Mouse (Mus musculus) erythroblast, adult 5-6 weeks (primary cell): ENCODE data around the gene Tent4a. TPM values are rescaled to one million over a fixed set of nuclear protein-coding genes. Genes with fewer than 3 reads are reported as not detected.
A peak's percentile ranks its signal among the peaks of the same experiment; 100 is the strongest.
"Not testable (repeated sequence)": the region's sequence is repeated elsewhere in the genome, so short reads cannot be mapped to it uniquely, and the experiment has no call there.

ENCODE experiments used
- ATAC-seq: replicated peaks from 2 replicates; pipeline ENCODE4 v1.8.0; 2016; ENCODE audit warnings: moderate number of reproducible peaks, mild to moderate bottlenecking, moderate TSS enrichment, inconsistent platforms; ENCODE audit not compliant: poor library complexity, low FRiP score, severe bottlenecking
- total RNA-seq, 2 experiments: library from RNA; stranded (forward) in 1 of 2; stranded (reverse) in 1 of 2; fragments of 150-400 nt in 1 of 2; fragments of 200-764, 138-1000 nt in 1 of 2; gene quantifications; 2 replicates each; pipeline versions ENCODE4 v1.2.3 to v1.2.4; 2015 to 2017; ENCODE audit warnings: low replicate concordance in 2 of 2

Tent4a gene
- total RNA-seq (2015; ENCODE audit: low replicate concordance), result 6.3 and 7.7 TPM in 2 replicates
- total RNA-seq (2017; ENCODE audit: low replicate concordance), result 9.2 and 9.9 TPM in 2 replicates

GRCm38 (mm10) chr13:69534334-69534653, at the start of gene Tent4a:
Tent4a (minus strand) TSS chr13:69534617.
- peak; percentile 63 for ATAC-seq

- ATAC-seq, result no peak
These were observed 49.2 kb upstream of the Tent4a start for GRCm38 (mm10) chr13:69583591-69583990.

- ATAC-seq, result no peak
These were observed 48.0 kb upstream of the Tent4a start for GRCm38 (mm10) chr13:69582411-69582810.

- no peak for ATAC-seq
These were observed 42.9 kb upstream of the Tent4a start for GRCm38 (mm10) chr13:69577181-69577834.

GRCm38 (mm10) chr13:69576676-69577075, 42.3 kb upstream of the Tent4a start:
- no peak for ATAC-seq

- no peak for ATAC-seq
These were observed 38.2 kb upstream of the Tent4a start for GRCm38 (mm10) chr13:69572594-69572993.

GRCm38 (mm10) chr13:69569201-69569600, 34.8 kb upstream of the Tent4a start:
- no peak for ATAC-seq

GRCm38 (mm10) chr13:69565401-69565800, 31.0 kb upstream of the Tent4a start:
- not testable (repeated sequence) for ATAC-seq

GRCm38 (mm10) chr13:69564573-69564972, 30.2 kb upstream of the Tent4a start:
- ATAC-seq, result no peak

- ATAC-seq, result no peak
These were observed 29.5 kb upstream of the Tent4a start for GRCm38 (mm10) chr13:69563905-69564304.

- no peak for ATAC-seq
These were observed 28.5 kb upstream of the Tent4a start for GRCm38 (mm10) chr13:69562654-69563574.

- ATAC-seq, result no peak
These were observed 27.6 kb upstream of the Tent4a start for GRCm38 (mm10) chr13:69562004-69562403.

- ATAC-seq, result no peak
These were observed 25.0 kb upstream of the Tent4a start for GRCm38 (mm10) chr13:69559291-69559961.

GRCm38 (mm10) chr13:69558098-69558660, 23.8 kb upstream of the Tent4a start:
- no peak for ATAC-seq

- ATAC-seq, result no peak
These were observed 22.3 kb upstream of the Tent4a start for GRCm38 (mm10) chr13:69556728-69557127.

- ATAC-seq, result no peak
These were observed 21.6 kb upstream of the Tent4a start for GRCm38 (mm10) chr13:69555957-69556482.

GRCm38 (mm10) chr13:69555045-69555444, 20.6 kb upstream of the Tent4a start:
- ATAC-seq, result no peak

- ATAC-seq, result no peak
These were observed 19.8 kb upstream of the Tent4a start for GRCm38 (mm10) chr13:69554255-69554654.

GRCm38 (mm10) chr13:69553024-69553423, 18.6 kb upstream of the Tent4a start:
- peak; percentile 80 for ATAC-seq

GRCm38 (mm10) chr13:69550831-69551230, 16.4 kb upstream of the Tent4a start:
- ATAC-seq, result no peak
